8 mouse cellular contexts compared by ENCODE assay signal in the genomic region with DNA sequence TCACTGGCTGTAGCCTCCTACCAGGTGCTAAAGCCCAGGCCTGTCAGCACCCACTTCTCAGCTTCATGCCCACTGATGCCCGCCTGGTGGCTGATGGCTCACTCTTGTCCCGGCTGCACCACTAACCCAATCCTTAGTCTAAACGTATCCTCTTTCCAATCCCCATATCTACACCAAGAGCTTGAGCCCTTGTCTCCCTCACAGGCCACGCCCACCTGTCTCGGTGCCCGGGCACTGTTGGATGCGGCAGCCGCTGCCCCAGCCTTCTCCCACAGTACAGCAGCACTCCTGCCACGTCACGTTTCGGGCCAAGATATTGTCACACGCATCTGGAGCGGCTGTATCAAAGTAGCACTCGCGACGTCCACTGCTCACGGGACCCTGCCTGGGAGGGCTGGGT. TPM values are rescaled to one million over a fixed set of nuclear protein-coding genes. Genes with fewer than 3 reads are reported as not detected.
A peak's percentile ranks its signal among the peaks of the same experiment; 100 is the strongest.
DNase-seq lines count a peak whose midpoint lies in the region; ATAC-seq and TF ChIP-seq lines count a peak whose summit lies in the region.

No protein-coding gene starts in this region.

- peaks cover 14% of the 10 kb centered on the region; the same call in 1 of the 2 replicates for H3K9me3 ChIP-seq in liver, embryonic 12.5 days (replicated peaks)
- peaks cover 6% of the 10 kb centered on the region for H3K9me3 ChIP-seq in liver, postnatal 0 days (ENCODE audit: low read length)
- peaks cover 6% of the 10 kb centered on the region; the same call in 1 of the 2 replicates for H3K9me3 ChIP-seq in heart, embryonic 15.5 days (replicated peaks)
- peaks cover 8% of the 10 kb centered on the region for H3K9me3 ChIP-seq in limb, embryonic 10.5 days (replicated peaks)
- H3K9me3 ChIP-seq in midbrain, postnatal 0 days (ENCODE audit: low read length): no peaks in the 10 kb centered on the region

- no peak for TF ChIP-seq EP300 in liver, postnatal 0 days (IDR thresholded peaks at IDR 0.05; ENCODE audit: low read depth)

- H3K27ac ChIP-seq in liver, embryonic 12.5 days: no peak overlapping the region
- H3K27ac ChIP-seq in liver, postnatal 0 days (ENCODE audit: low read depth): no peak overlapping the region
- H3K27ac ChIP-seq in heart, embryonic 15.5 days: peak overlapping the region; percentile 38; the same call in 1 of the 2 replicates
- H3K27ac ChIP-seq in limb, embryonic 10.5 days: no peak overlapping the region
- H3K27ac ChIP-seq in midbrain, postnatal 0 days (ENCODE audit: low read depth, low read length): no peak overlapping the region

- TF ChIP-seq CTCF in liver, postnatal 0 days (IDR thresholded peaks at IDR 0.05; ENCODE audit: low read depth): no peak
- TF ChIP-seq CTCF in midbrain, postnatal 0 days (IDR thresholded peaks at IDR 0.05): no peak

- H3K4me3 ChIP-seq in liver, embryonic 12.5 days: no peak overlapping the region
- H3K4me3 ChIP-seq in liver, postnatal 0 days (ENCODE audit: low read depth, low read length): no peak overlapping the region
- peak overlapping the region; percentile 32 for H3K4me3 ChIP-seq in heart, embryonic 15.5 days
- peak overlapping the region; percentile 35 for H3K4me3 ChIP-seq in limb, embryonic 10.5 days
- H3K4me3 ChIP-seq in midbrain, postnatal 0 days (ENCODE audit: low read depth, low read length): 0 out of 2 replicates have a peak overlapping the region, but pooled peaks have one; percentile 2

- peak overlapping the region; percentile 25 for H3K4me2 ChIP-seq in liver, embryonic 12.5 days
- no peak overlapping the region; the same call in 1 of the 2 replicates for H3K4me2 ChIP-seq in liver, postnatal 0 days (ENCODE audit: low read depth, low read length)
- H3K4me2 ChIP-seq in heart, embryonic 15.5 days: peak overlapping the region; percentile 61
- peak overlapping the region; percentile 31; the same call in 1 of the 2 replicates for H3K4me2 ChIP-seq in midbrain, postnatal 0 days (ENCODE audit: low read depth, low read length, poor library complexity, severe bottlenecking)

- peaks cover 70% of the 10 kb centered on the region for H3K27me3 ChIP-seq in liver, embryonic 12.5 days (replicated peaks)
- H3K27me3 ChIP-seq in liver, postnatal 0 days (ENCODE audit: insufficient read depth, low read length): peaks cover 13% of the 10 kb centered on the region; the same call in 1 of the 2 replicates
- peaks cover 19% of the 10 kb centered on the region for H3K27me3 ChIP-seq in heart, embryonic 15.5 days
- peaks cover 45% of the 10 kb centered on the region for H3K27me3 ChIP-seq in limb, embryonic 10.5 days (ENCODE audit: low read depth, poor library complexity, severe bottlenecking)
- 0 out of 2 replicates have a peak, but pooled peaks cover 3% of the 10 kb centered on the region for H3K27me3 ChIP-seq in midbrain, postnatal 0 days (ENCODE audit: insufficient read depth, low read length)

- peaks cover 3% of the 10 kb centered on the region; the same call in 1 of the 2 replicates for H3K36me3 ChIP-seq in liver, embryonic 12.5 days
- no peaks in the 10 kb centered on the region for H3K36me3 ChIP-seq in liver, postnatal 0 days (replicated peaks; ENCODE audit: insufficient read depth, low read length)
- peaks cover 25% of the 10 kb centered on the region for H3K36me3 ChIP-seq in heart, embryonic 15.5 days
- H3K36me3 ChIP-seq in limb, embryonic 10.5 days: no peaks in the 10 kb centered on the region
- H3K36me3 ChIP-seq in midbrain, postnatal 0 days (ENCODE audit: insufficient read depth, low read length): peaks cover 3% of the 10 kb centered on the region; the same call in 1 of the 2 replicates

- 0 out of 2 replicates have a peak, but pooled peaks have one; percentile 19 for ATAC-seq in liver, embryonic 12.5 days
- ATAC-seq in liver, postnatal 0 days: no peak
- ATAC-seq in heart, embryonic 15.5 days (replicated peaks; ENCODE audit: insufficient number of reproducible peaks, insufficient read depth, low FRiP score, low read depth): peak; percentile 76
- peak; percentile 18 for ATAC-seq in midbrain, postnatal 0 days (ENCODE audit: low FRiP score)

- DNase-seq in liver, postnatal 0 days: no peak
- DNase-seq in cerebellum, postnatal 36 days: peak; percentile 56 to 64
- DNase-seq in limb, embryonic 10.5 days (ENCODE audit: low spot score): peak; percentile 40
- peak; percentile 69 for DNase-seq in midbrain, postnatal 0 days (ENCODE audit: low spot score)
- DNase-seq in thymus, postnatal 36 days: no peak
- no peak for DNase-seq in ovary, adult 18-20 months (ENCODE audit: low spot score)

- peaks cover 13% of the 10 kb centered on the region for H3K4me1 ChIP-seq in liver, embryonic 12.5 days
- no peaks in the 10 kb centered on the region for H3K4me1 ChIP-seq in liver, postnatal 0 days (ENCODE audit: insufficient read depth)
- H3K4me1 ChIP-seq in heart, embryonic 15.5 days (replicated peaks): peaks cover 21% of the 10 kb centered on the region
- peaks cover 23% of the 10 kb centered on the region for H3K4me1 ChIP-seq in limb, embryonic 10.5 days
- H3K4me1 ChIP-seq in midbrain, postnatal 0 days (ENCODE audit: insufficient read depth, low read length): no peaks in the 10 kb centered on the region

- 5% methylated on average over 17 of the region's 17 CpGs for WGBS in liver, embryonic 12.5 days (ENCODE audit: insufficient replicate concordance)
- 8% methylated on average over 17 of the region's 17 CpGs for WGBS in liver, postnatal 0 days (ENCODE audit: insufficient replicate concordance)
- WGBS in heart, embryonic 15.5 days: 12% methylated on average over 17 of the region's 17 CpGs
- WGBS in limb, embryonic 10.5 days: 6% methylated on average over 17 of the region's 17 CpGs
- WGBS in midbrain, postnatal 0 days: 9% methylated on average over 17 of the region's 17 CpGs

- H3K9ac ChIP-seq in liver, embryonic 12.5 days: no peak overlapping the region
- H3K9ac ChIP-seq in liver, postnatal 0 days (replicated peaks): no peak overlapping the region
- H3K9ac ChIP-seq in heart, embryonic 15.5 days: no peak overlapping the region
- no peak overlapping the region; the same call in 1 of the 2 replicates for H3K9ac ChIP-seq in midbrain, postnatal 0 days (replicated peaks; ENCODE audit: low read length, poor library complexity, severe bottlenecking)

RNA-seq across cellular contexts. Expression of a gene that starts 27.2 kb away (rescaled TPM):
- polyA plus RNA-seq in liver, embryonic 12.5 days (2016; fragmentation: Nextera tagmentation; extraction: Ambion mirVana): 5.7 TPM in 2 replicates
- 7.2 and 9.2 TPM in 2 replicates for polyA plus RNA-seq in liver, postnatal 0 days (2015; fragmentation: Nextera tagmentation; extraction: Ambion mirVana)
- 61.7 and 99.9 TPM in 2 replicates for polyA plus RNA-seq in heart, embryonic 15.5 days (2015; fragmentation: Nextera tagmentation; extraction: Ambion mirVana)
- 6.7 and 10.6 TPM in 2 replicates for polyA plus RNA-seq in limb, embryonic 10.5 days (2016; fragmentation: Nextera tagmentation; extraction: Ambion mirVana)
- total RNA-seq in midbrain, postnatal 0 days (2014; rRNA removed): 25.3 and 44.3 TPM in 2 replicates
- 13.6 and 16.0 TPM in 2 replicates for polyA plus RNA-seq in midbrain, postnatal 0 days (2015; fragmentation: Nextera tagmentation; extraction: Ambion mirVana)

RNA-seq across cellular contexts. Expression of a gene that starts 45.5 kb away (rescaled TPM):
- 32.1 and 36.1 TPM in 2 replicates for polyA plus RNA-seq in liver, embryonic 12.5 days (2016; fragmentation: Nextera tagmentation; extraction: Ambion mirVana)
- polyA plus RNA-seq in liver, postnatal 0 days (2015; fragmentation: Nextera tagmentation; extraction: Ambion mirVana): 9.5 and 10.9 TPM in 2 replicates
- polyA plus RNA-seq in heart, embryonic 15.5 days (2015; fragmentation: Nextera tagmentation; extraction: Ambion mirVana): 19.8 and 29.4 TPM in 2 replicates
- polyA plus RNA-seq in limb, embryonic 10.5 days (2016; fragmentation: Nextera tagmentation; extraction: Ambion mirVana): 46.1 and 61.2 TPM in 2 replicates
- total RNA-seq in midbrain, postnatal 0 days (2014; rRNA removed): 36.3 and 42.7 TPM in 2 replicates
- polyA plus RNA-seq in midbrain, postnatal 0 days (2015; fragmentation: Nextera tagmentation; extraction: Ambion mirVana): 24.1 and 25.1 TPM in 2 replicates

RNA-seq across cellular contexts. Expression of a gene that starts 46.9 kb away (rescaled TPM):
- polyA plus RNA-seq in liver, embryonic 12.5 days (2016; fragmentation: Nextera tagmentation; extraction: Ambion mirVana): not detected in 2 replicates
- 1.1 TPM in 1 of 2 replicates, not detected in the other for polyA plus RNA-seq in liver, postnatal 0 days (2015; fragmentation: Nextera tagmentation; extraction: Ambion mirVana)
- polyA plus RNA-seq in heart, embryonic 15.5 days (2015; fragmentation: Nextera tagmentation; extraction: Ambion mirVana): 0.34 TPM in 1 of 2 replicates, not detected in the other
- not detected in 2 replicates for polyA plus RNA-seq in limb, embryonic 10.5 days (2016; fragmentation: Nextera tagmentation; extraction: Ambion mirVana)
- not detected in 2 replicates for total RNA-seq in midbrain, postnatal 0 days (2014; rRNA removed)
- not detected in 2 replicates for polyA plus RNA-seq in midbrain, postnatal 0 days (2015; fragmentation: Nextera tagmentation; extraction: Ambion mirVana)

RNA-seq across cellular contexts. Expression of a gene that starts 52.1 kb away (rescaled TPM):
- polyA plus RNA-seq in liver, embryonic 12.5 days (2016; fragmentation: Nextera tagmentation; extraction: Ambion mirVana): 3.9 and 4.0 TPM in 2 replicates
- 1.1 and 1.2 TPM in 2 replicates for polyA plus RNA-seq in liver, postnatal 0 days (2015; fragmentation: Nextera tagmentation; extraction: Ambion mirVana)
- 9.2 and 13.8 TPM in 2 replicates for polyA plus RNA-seq in heart, embryonic 15.5 days (2015; fragmentation: Nextera tagmentation; extraction: Ambion mirVana)
- 7.9 and 10.4 TPM in 2 replicates for polyA plus RNA-seq in limb, embryonic 10.5 days (2016; fragmentation: Nextera tagmentation; extraction: Ambion mirVana)
- 111 and 147 TPM in 2 replicates for total RNA-seq in midbrain, postnatal 0 days (2014; rRNA removed)
- polyA plus RNA-seq in midbrain, postnatal 0 days (2015; fragmentation: Nextera tagmentation; extraction: Ambion mirVana): 59.8 and 60.9 TPM in 2 replicates

Comparison
In these comparisons a context has a peak if more than half of its experiments do, and no peak if none do; other contexts are left out.
1. H3K4me3 ChIP-seq: peak in heart, embryonic 15.5 days (single experiment), limb, embryonic 10.5 days (single experiment) and midbrain, postnatal 0 days (single experiment); none in liver, embryonic 12.5 days (single experiment) and liver, postnatal 0 days (single experiment).
2. DNase-seq: peak in cerebellum, postnatal 36 days (2 of 2), limb, embryonic 10.5 days (single experiment) and midbrain, postnatal 0 days (single experiment); none in liver, postnatal 0 days (single experiment), thymus, postnatal 36 days (0 of 2) and ovary, adult 18-20 months (single experiment).